Mouse (Mus musculus) olfactory bulb, adult 2 months (tissue): ENCODE results near the gene Fcrl6.

Experiments used
- CTCF ChIP-seq: fragments of 200-500 bp; IDR thresholded peaks from 2 replicates; pipeline ENCODE4 v1.5.1; 2012; ENCODE audit warnings: low read depth, mild to moderate bottlenecking, low read length, moderate library complexity; ENCODE audit not compliant: insufficient read depth
- POLR2A ChIP-seq: fragments of 200-500 bp; IDR thresholded peaks from 2 replicates; pipeline ENCODE4 v1.6.1; 2012; ENCODE audit warnings: mild to moderate bottlenecking, low read depth, low read length, moderate library complexity; ENCODE audit not compliant: insufficient read depth

DNA sequence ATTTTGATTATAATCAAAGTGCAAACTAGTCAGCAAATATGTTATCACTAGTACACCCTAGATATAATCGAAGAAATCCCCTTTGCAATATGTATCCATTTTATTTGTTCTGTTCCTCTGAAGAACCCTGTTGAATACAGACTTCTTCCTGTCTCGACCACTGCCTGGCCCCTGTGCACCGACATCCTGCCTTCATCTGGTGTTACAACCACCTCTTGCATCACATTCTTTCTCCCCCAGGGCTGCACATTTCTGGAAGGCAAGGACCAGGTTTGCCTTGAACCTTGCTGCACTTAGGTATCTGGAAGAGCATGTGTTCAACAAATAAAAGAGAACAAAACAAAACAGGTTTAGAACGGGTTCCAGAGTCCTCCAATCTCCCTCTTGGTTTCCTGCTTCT, 13.1 kb upstream of the Fcrl6 start:
- no peak for TF ChIP-seq CTCF
- TF ChIP-seq POLR2A, result no peak
